Mouse (Mus musculus) neural tube, embryonic 11.5 days (tissue): Measurements from ENCODE around the gene Flvcr1. TPM values are rescaled to one million over a fixed set of nuclear protein-coding genes. Genes with fewer than 3 reads are reported as not detected.

Experiments
- ATAC-seq: fragments of 200-750 bp; cut with Nextera tagmentation; 2 replicates; pipeline ENCODE4 v1.8.0; 2017; ENCODE audit warnings: moderate number of reproducible peaks, mild to moderate bottlenecking, moderate TSS enrichment, moderate library complexity; ENCODE audit not compliant: insufficient read depth, low FRiP score, low TSS enrichment
- DNase-seq: peaks from one replicate; pipeline ENCODE4 v3.0.0-alpha.2; 2015; ENCODE audit warnings: low spot score
- H3K27ac ChIP-seq: fragments of 300-500 bp; sonication (generic); 2 replicates; pipeline ENCODE4 v1.5.1; 2014; ENCODE audit warnings: low read depth, mild to moderate bottlenecking, low read length
- H3K27me3 ChIP-seq: fragments of 300-500 bp; sonication (generic); 2 replicates; pipeline ENCODE4 v1.6.1; 2014; ENCODE audit warnings: mild to moderate bottlenecking, low read length, mixed read lengths; ENCODE audit not compliant: control insufficient read depth, insufficient read depth
- H3K36me3 ChIP-seq: fragments of 300-500 bp; sonication (generic); 2 replicates; pipeline ENCODE4 v1.6.1; 2014; ENCODE audit warnings: mild to moderate bottlenecking, low read length, moderate library complexity, mixed read lengths; ENCODE audit not compliant: control insufficient read depth, insufficient read depth
- H3K4me1 ChIP-seq: fragments of 300-500 bp; sonication (generic); 2 replicates; pipeline ENCODE4 v1.6.1; 2014; ENCODE audit warnings: low read length, mixed read lengths; ENCODE audit not compliant: control insufficient read depth, insufficient read depth
- H3K4me2 ChIP-seq: fragments of 300-500 bp; sonication (generic); 2 replicates; pipeline ENCODE4 v1.6.1; 2014; ENCODE audit warnings: low read depth, mild to moderate bottlenecking, moderate library complexity
- H3K4me3 ChIP-seq: fragments of 300-500 bp; sonication (generic); 2 replicates; pipeline ENCODE4 v1.5.1; 2014; ENCODE audit warnings: low read depth, low read length
- H3K9ac ChIP-seq: fragments of 300-500 bp; sonication (generic); 2 replicates; pipeline ENCODE4 v1.6.1; 2014; ENCODE audit warnings: mild to moderate bottlenecking, low read length
- H3K9me3 ChIP-seq: fragments of 300-500 bp; sonication (generic); 2 replicates; pipeline ENCODE4 v1.6.1; 2016; ENCODE audit warnings: low read length; ENCODE audit not compliant: control insufficient read depth
- WGBS: fragments of 180-500 bp; shearing (Covaris S2); extraction: QIAGEN DNeasy Blood & Tissue Kit; methylation state at CpG from one replicate; pipeline ENCODE4 v1.1.7; 2014; 5-methylcytosine and 5-hydroxymethylcytosine counted together
- polyA plus RNA-seq: library from polyadenylated mRNA; unstranded; fragments of >200 nt; fragmentation: Nextera tagmentation; extraction: Ambion mirVana; gene quantifications from 2 replicates; pipeline ENCODE4 v1.2.1, GENCODE M21; 2014

The Flvcr1 gene
- polyA plus RNA-seq, 1 experiment from 2014 or later = 10.7 TPM

DNA sequence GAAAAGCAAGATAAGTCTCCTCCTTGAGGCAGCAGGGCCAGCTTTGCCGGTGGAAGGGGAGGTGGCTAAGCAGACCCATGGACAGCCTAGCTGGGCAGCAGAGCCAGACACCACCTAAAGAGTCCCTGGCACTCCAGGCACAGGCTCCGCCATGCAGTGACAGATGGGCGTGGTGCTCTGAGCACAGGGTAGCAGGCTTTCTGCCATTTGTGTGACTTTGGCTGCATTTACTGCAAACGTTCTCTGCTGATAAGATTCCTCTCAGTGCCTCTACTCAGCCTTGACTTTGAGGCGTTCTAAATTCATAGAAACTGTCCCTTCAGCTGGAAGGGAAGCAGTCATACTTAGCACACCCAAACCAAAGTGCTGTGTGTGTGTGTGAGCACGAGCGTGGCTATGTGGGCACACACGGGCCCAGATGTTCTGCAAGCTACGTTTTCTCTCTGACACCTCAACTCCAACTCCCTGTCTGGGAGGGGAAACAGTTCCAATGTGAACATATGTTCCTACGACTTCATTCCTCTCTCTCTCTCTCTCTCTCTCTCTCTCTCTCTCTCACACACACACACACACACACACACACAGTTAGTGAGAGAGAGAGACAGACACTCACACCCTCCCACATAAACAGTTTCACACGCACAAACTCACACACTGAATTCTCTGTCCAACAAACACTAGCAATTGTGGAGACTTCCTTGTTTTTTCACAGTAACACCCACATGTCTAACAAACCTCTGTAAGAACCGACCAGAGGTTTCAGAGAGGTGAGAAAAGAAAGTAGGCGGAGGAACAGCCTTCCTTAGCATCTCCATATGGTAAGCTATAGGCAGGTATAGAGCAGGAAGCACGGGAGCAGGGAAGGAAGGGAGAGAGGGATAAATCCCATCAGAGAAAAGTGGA lies 54.0 kb downstream of the Flvcr1 start:
- H3K36me3 ChIP-seq = peaks cover 12% of the 10 kb centered on the region
- 85% methylated on average over 14 of the region's 14 CpGs for WGBS
- H3K4me1 ChIP-seq = peaks cover 7% of the 10 kb centered on the region

GRCm38 (mm10) chr1:190968010-190968409 lies 57.9 kb downstream of the Flvcr1 start:
- peaks cover 10% of the 10 kb centered on the region for H3K36me3 ChIP-seq
- no peak overlapping the region for H3K4me3 ChIP-seq
- H3K9ac ChIP-seq = no peak overlapping the region
- peaks cover 2% of the 10 kb centered on the region for H3K4me1 ChIP-seq
- 91% methylated on average over 7 of the region's 7 CpGs for WGBS
- no peak overlapping the region for H3K4me2 ChIP-seq
- no peak overlapping the region for H3K27ac ChIP-seq
- no peaks in the 10 kb centered on the region for H3K9me3 ChIP-seq
- ATAC-seq (no peak), DNase-seq (no peak)
- no peaks in the 10 kb centered on the region for H3K27me3 ChIP-seq

More for the DNA sequence above, 54.0 kb downstream of the Flvcr1 start:
- H3K9ac ChIP-seq = no peak overlapping the region
- no peaks in the 10 kb centered on the region for H3K27me3 ChIP-seq
- no peaks in the 10 kb centered on the region for H3K9me3 ChIP-seq
- H3K4me3 ChIP-seq = no peak overlapping the region
- ATAC-seq = no peak
- H3K27ac ChIP-seq = no peak overlapping the region
- H3K4me2 ChIP-seq = no peak overlapping the region
- DNase-seq = no peak

DNA sequence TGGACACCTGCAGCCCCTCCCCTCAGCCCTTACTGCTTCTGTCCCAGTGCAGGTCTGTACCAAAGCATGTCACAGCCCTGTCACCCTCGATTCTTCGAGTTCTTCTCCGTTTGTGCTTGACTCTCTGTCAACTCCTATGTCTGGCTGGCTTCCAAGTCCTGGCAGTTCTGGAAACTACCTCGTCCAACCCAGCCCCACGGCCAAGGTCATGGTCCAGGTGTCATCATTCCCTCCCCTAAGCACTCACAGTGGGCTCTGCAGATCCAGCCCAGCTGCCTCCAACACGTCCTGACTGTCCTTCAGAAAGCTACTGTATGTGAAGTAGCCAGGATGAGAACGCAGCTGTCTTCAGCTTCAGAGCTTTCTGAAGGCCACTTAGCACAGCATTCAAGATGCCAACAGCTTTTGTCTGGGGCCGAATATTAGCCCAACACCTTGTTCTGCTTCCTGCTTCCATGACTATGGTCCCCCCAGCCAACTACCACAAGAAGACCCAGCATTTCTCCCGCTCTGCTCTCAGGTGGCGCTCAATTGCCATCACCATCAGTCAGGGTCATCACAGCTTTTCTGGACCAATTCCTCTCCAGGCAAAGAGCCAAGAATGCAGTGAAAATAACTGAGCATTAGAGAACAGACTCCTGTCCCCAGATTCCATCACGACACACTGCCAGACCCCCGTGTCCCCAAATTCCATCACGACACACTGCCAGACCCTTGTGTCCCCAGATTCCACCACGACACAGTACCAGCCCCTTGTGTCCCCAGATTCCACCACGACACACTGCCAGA lies 60.8 kb downstream of the Flvcr1 start:
- 90% methylated on average over 15 of the region's 15 CpGs for WGBS
- no peak for DNase-seq

DNA sequence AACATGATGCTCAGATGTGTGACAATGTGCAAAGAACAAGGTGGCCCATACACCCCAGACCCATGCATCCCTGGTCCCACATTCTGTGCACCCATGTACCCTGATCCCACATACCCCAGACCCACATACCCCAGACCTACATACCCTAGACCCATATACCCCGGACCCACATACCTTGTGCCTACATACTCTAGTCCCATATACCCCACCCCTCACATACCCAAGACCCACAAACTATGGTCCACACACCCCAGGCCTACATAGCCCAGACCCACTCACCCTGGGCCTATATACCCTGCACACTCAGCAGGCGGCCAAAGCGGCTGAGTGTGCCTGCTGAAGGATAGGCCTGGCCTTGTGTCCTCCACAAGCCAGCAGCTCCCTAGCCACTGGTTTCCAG lies 63.2 kb downstream of the Flvcr1 start:
- 88% methylated on average over 3 of the region's 3 CpGs for WGBS
- peaks cover 10% of the 10 kb centered on the region for H3K36me3 ChIP-seq
- H3K4me3 ChIP-seq = no peak overlapping the region
- H3K4me1 ChIP-seq = no peaks in the 10 kb centered on the region
- H3K9ac ChIP-seq = no peak overlapping the region
- H3K27ac ChIP-seq = no peak overlapping the region
- no peak for ATAC-seq
- H3K27me3 ChIP-seq = no peaks in the 10 kb centered on the region
- DNase-seq = no peak
- H3K9me3 ChIP-seq = no peaks in the 10 kb centered on the region
- no peak overlapping the region for H3K4me2 ChIP-seq

More for the DNA sequence above, 60.8 kb downstream of the Flvcr1 start:
- no peak overlapping the region for H3K27ac ChIP-seq
- peaks cover 7% of the 10 kb centered on the region; the same call in 1 of the 2 replicates for H3K36me3 ChIP-seq
- H3K9ac ChIP-seq = no peak overlapping the region
- H3K9me3 ChIP-seq = no peaks in the 10 kb centered on the region
- ATAC-seq = no peak
- no peaks in the 10 kb centered on the region for H3K4me1 ChIP-seq
- H3K4me3 ChIP-seq = no peak overlapping the region
- H3K4me2 ChIP-seq = no peak overlapping the region
- H3K27me3 ChIP-seq = no peaks in the 10 kb centered on the region

GRCm38 (mm10) chr1:190958821-190959220 lies 67.1 kb downstream of the Flvcr1 start:
- Histone ChIP-seq H3K4me3 (no peak overlapping the region), H3K9me3 (no peaks in the 10 kb centered on the region), H3K27ac (no peak overlapping the region), H3K36me3 (peaks cover 13% of the 10 kb centered on the region), H3K9ac (no peak overlapping the region), H3K4me1 (no peaks in the 10 kb centered on the region), H3K4me2 (no peak overlapping the region), H3K27me3 (no peaks in the 10 kb centered on the region)
- ATAC-seq = no peak
- 78% methylated on average over 5 of the region's 5 CpGs for WGBS
- DNase-seq = no peak

Other genes with a start within 250 kb of the Flvcr1 start
- 21.5 and 22.5 TPM in 2 replicates for gene Rps6kc1, start 114.4 kb downstream of the Flvcr1 start, polyA plus RNA-seq
- gene Angel2, start 101.0 kb downstream of the Flvcr1 start, polyA plus RNA-seq = 54.6 and 66.7 TPM in 2 replicates
- gene Vash2, start 46.9 kb downstream of the Flvcr1 start, polyA plus RNA-seq = 78.6 and 79.3 TPM in 2 replicates
- not detected in 2 replicates for gene Spata45, start 10.5 kb upstream of the Flvcr1 start, polyA plus RNA-seq
- gene Tatdn3, start 36.8 kb upstream of the Flvcr1 start, polyA plus RNA-seq = 9.4 and 13.3 TPM in 2 replicates
- gene Nsl1, start 36.9 kb upstream of the Flvcr1 start, polyA plus RNA-seq = 19.7 and 22.9 TPM in 2 replicates
- gene Batf3, start 71.7 kb upstream of the Flvcr1 start, polyA plus RNA-seq = 4.7 and 4.8 TPM in 2 replicates
- gene Fam71a, start 138.7 kb upstream of the Flvcr1 start, polyA plus RNA-seq = not detected in 2 replicates
- 2.3 and 3.2 TPM in 2 replicates for gene Atf3, start 191.9 kb upstream of the Flvcr1 start, polyA plus RNA-seq